Mouse (Mus musculus) 3T3-L1 (cell line): ENCODE measurements around the gene Cacna1b.

Source experiments
- DNase-seq: peaks from one replicate; pipeline ENCODE4 v3.0.0-alpha.2; 2015; ENCODE audit warnings: low read depth, low spot score

The Cacna1b gene

GRCm38 (mm10) chr2:24763115-24763557, at the start of gene Cacna1b:
TSS of gene Cacna1b (minus strand) at chr2:24763152.
- no peak for DNase-seq

- no peak for DNase-seq
These were observed 46.8 kb upstream of the Cacna1b start for GRCm38 (mm10) chr2:24809746-24810145.

GRCm38 (mm10) chr2:24807691-24808090, 44.7 kb upstream of the Cacna1b start:
- no peak for DNase-seq

GRCm38 (mm10) chr2:24807036-24807435, 44.1 kb upstream of the Cacna1b start:
- no peak for DNase-seq

- no peak for DNase-seq
These were observed 43.2 kb upstream of the Cacna1b start for GRCm38 (mm10) chr2:24806143-24806542.

GRCm38 (mm10) chr2:24805621-24806020, 42.7 kb upstream of the Cacna1b start:
- DNase-seq = no peak

GRCm38 (mm10) chr2:24796833-24797457, 34.0 kb upstream of the Cacna1b start:
- DNase-seq = no peak

GRCm38 (mm10) chr2:24787250-24787649, 24.3 kb upstream of the Cacna1b start:
- DNase-seq = no peak

GRCm38 (mm10) chr2:24781253-24781652, 18.3 kb upstream of the Cacna1b start:
- DNase-seq = no peak

- DNase-seq = no peak
These were observed 13.9 kb upstream of the Cacna1b start for GRCm38 (mm10) chr2:24776831-24777230.

- peak; percentile 8 for DNase-seq
These were observed 13.1 kb upstream of the Cacna1b start for GRCm38 (mm10) chr2:24775951-24776587.

- no peak for DNase-seq
These were observed 11.9 kb upstream of the Cacna1b start for GRCm38 (mm10) chr2:24774832-24775231.

GRCm38 (mm10) chr2:24770861-24771260, 7.9 kb upstream of the Cacna1b start:
- DNase-seq = no peak

- DNase-seq = no peak
These were observed 449 bp downstream of the Cacna1b start for GRCm38 (mm10) chr2:24762446-24762960.

- no peak for DNase-seq
These were observed 968 bp downstream of the Cacna1b start for GRCm38 (mm10) chr2:24761923-24762445.

- peak; percentile 51 for DNase-seq
These were observed 7.7 kb downstream of the Cacna1b start for GRCm38 (mm10) chr2:24755276-24755675.

- no peak for DNase-seq
These were observed 10.4 kb downstream of the Cacna1b start for GRCm38 (mm10) chr2:24752599-24752998.

- no peak for DNase-seq
These were observed 12.9 kb downstream of the Cacna1b start for GRCm38 (mm10) chr2:24750051-24750450.

GRCm38 (mm10) chr2:24747878-24748277, 15.1 kb downstream of the Cacna1b start:
- no peak for DNase-seq

GRCm38 (mm10) chr2:24739701-24740100, 23.3 kb downstream of the Cacna1b start:
- DNase-seq = no peak

- no peak for DNase-seq
These were observed 29.8 kb downstream of the Cacna1b start for GRCm38 (mm10) chr2:24733157-24733556.

- DNase-seq = no peak
These were observed 37.1 kb downstream of the Cacna1b start for GRCm38 (mm10) chr2:24725865-24726264.
